Mouse (Mus musculus) T-helper 17 cell (primary cell): Measurements from ENCODE around the gene Gm20379.

Source experiments
- in situ Hi-C, 2 experiments: fragments of 300-600 bp; cut with MboI, MseI; formaldehyde crosslinking; loops; 1 replicate in 1 of 2; 2 replicates in 1 of 2; pipeline ENCODE4 v1.15.1; 2025; ENCODE audit warnings: high pct_unique_total_duplicates in 2 of 2

The Gm20379 gene

DNA sequence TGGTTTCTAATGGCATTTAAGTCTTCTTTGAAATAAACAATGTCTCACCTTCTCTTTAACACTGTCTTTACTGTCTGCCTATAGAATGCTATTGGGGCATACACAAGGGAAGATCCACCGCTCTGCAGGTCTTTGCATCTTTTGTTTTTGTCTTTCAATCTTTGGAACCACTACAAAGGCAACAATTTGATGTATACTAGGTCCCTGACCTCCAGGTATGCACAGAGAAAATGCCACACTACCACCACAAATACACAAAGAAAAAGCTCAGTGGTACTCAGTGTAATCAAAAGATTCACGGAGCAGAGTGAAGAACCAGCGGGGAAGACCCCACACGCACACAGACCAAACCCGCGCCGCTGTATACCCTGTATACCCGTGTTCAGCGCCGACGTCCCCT lies at the start of gene Gm20379:
Gm20379 (plus strand) TSS at position 301 of the 400 bp plus-strand sequence.
- in situ Hi-C loops = no loop called here

DNA sequence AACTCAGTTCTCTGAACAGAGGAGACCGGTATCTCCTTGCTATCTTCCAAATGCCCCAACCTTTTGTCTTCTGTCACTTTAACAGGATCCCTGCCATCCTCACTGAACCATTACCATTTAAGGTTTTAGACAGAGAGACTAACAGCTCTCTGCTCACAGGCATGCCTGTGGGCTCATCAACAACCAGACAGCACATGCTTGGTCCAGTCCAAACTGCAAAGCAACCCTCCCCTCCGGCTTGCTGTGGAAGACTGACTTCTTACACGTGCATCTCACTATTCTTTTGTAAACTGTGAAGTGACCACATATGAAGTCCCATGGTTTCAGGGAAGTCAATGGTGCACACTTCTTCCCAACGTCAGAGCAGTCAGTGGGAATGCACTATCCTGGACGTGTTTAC lies 44.5 kb upstream of the Gm20379 start:
- in situ Hi-C loops = no loop called here

DNA sequence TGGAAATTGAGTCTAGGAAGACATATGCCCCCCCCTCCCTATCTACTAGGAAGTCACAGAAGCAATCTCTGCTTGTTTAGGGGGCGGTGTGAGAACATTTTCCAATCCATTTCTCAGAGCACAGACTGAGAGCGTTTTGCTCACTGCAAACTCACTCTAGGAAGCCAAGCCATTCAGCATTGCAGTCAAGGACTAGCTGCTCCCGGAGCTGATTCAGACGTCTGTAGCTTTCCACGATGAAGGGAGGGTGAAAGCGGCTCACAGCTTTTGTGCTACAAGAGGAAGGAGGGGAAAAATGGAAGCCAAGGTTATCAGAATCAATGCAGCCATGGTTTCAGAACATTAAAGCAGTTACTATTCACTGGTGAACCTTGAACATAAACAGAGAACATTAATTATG lies 42.2 kb upstream of the Gm20379 start:
- in situ Hi-C loops = no loop called here

DNA sequence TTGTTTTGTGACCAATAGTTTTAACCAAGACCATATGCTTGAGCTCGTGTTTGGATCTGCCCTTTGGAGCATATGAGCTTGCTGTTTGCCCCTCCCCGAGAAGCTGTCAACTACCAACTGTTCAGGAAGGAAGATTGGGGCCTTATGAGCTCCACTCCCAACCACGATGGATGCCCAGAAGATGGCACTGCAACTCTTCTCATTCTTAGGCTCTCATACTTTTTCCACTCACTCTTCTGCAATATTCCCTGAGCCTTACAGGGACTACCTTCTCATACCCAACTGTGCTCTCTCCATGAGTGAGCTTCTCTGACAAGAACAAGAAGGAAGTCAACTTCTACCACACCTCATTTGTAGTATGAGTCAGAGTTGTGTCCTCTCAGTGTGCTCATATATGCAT lies 38.7 kb upstream of the Gm20379 start:
- in situ Hi-C loops = no loop called here

DNA sequence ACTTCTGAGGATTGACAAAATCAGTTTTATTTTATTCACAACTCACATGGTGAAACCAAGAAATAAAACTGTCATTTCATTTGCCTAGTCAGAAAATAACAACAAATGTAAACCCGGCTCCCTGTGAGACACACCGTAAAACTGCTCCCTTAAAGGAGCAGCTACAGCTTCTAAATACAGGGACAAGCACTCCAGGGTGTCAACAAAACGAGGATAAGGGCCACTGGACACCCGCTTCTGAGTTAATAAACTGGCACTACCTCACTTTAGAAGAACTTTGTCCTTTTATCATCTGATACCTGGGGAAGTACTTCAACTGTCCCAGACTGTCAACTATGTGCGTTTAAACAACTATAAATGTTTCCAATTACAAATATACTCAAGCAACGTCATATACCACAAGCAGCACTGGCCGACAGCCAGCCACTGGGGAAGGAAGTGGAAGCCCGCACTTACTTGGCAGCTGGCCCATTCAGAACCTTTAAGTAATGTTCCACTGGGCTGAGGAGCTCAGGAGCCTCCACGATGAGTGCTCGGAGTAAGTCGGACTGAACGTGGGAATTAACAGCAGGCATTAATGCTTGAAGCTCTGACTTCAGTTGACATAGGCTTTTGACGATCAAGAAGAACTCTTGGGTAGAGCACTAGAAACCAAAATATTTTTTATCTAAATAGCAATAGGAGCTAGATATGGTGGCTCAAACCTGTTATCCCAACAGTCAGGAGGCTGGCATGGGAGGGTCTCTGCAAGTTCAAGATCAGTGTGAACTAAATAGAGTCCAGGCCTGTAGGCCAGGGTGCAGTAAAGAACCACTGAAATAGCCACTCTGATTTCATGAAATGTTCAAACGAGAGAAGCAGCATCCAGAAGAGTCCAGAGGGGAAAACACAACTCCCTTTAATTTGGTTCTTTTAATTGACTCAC lies 31.2 kb upstream of the Gm20379 start:
- in situ Hi-C loops = no loop called here

DNA sequence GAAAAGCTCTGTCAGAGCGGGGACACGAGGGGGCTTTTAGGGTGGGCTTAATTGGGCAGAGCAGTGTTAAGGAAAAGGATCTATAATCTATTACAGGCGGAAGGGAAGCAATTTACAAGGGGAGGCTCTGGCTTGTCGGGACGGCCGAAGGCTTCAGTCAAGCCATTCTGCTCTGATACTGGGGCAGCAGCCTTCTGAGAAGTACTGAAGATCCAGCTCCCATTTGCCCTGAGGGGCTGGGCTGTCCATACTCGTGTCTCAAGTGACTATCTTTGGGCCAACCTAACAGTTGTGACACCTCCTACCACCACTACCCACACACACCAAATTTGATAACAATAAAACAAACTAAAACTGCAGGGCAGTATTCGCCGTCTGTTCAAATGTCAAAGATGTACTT lies 30.5 kb upstream of the Gm20379 start:
- in situ Hi-C loops = no loop called here

DNA sequence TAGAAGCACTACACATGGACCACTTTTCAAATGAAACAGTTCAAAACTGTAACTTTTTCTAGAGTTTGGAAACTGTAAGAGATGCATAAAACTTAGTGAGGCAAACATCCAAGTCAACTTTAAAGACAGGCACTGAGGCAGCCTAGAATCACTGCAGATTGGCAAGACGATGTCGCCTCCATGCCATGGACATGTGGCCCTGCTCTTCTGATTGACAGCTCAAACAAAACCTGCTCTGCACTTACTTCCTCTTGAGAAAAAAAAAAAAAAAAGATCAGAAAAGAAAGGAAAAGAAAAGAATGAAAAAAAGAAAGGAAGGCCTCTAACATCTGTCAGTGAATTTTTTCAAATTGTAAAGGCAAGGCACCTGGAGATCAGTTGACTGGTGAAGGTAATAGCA lies 28.8 kb upstream of the Gm20379 start:
- in situ Hi-C loops = no loop called here

DNA sequence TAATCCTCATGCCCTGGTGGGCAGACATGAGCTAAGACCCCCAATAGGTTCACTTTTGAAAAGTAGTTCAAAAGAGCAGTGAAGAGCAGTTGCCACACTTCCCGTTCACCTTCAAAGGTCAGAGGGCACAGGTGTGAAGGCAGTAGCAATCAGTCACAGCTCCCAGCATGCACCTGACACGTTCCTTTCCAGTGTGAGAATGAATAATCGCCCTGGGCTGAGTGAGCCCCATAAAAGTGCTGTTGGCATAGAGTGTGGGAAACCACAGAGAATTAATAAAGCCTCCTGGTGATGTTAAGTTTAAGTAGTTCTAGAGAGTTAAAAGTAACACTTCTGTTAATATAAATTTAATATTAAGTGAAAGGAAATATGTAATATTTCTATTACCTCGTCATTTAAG lies 14.2 kb upstream of the Gm20379 start:
- in situ Hi-C loops = no loop called here

DNA sequence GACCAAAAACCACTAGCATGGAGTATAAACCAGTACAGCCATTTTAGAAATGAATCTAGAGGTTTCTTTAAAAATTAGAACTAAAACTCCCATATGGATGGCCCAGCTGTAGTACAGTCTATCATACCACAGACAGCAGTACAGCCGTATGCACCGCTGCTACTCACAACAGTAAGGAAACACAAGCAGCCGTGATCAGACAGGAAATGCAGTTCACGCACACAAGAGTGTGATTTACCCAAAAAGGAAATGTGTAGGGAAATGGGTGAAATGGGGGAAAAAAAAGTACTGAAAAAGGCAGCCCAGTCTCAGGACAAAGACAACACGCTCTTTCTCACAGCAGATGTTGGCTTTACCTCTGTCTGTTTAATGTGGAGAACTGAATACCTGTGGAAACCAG lies 11.9 kb upstream of the Gm20379 start:
- in situ Hi-C loops = no loop called here

DNA sequence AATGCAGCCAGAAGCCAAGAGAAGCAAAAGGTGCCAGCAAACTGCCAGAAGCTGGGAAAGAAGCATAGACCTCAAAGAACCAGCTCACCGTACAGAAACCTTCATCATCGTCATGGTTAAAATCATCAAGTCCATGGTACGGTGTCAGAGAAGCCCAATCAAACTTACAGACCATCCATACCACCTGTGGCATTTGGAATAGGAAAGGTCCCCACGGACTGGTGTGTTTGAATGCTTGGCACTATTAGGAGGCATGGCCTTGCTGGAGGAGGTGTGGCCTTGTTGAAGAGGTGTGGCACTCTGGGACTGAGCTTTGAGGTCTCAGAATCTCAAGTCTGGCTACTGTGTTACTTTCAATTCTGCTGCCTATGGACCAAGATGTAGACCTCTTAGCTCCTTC lies 9.3 kb upstream of the Gm20379 start:
- in situ Hi-C loops = no loop called here

DNA sequence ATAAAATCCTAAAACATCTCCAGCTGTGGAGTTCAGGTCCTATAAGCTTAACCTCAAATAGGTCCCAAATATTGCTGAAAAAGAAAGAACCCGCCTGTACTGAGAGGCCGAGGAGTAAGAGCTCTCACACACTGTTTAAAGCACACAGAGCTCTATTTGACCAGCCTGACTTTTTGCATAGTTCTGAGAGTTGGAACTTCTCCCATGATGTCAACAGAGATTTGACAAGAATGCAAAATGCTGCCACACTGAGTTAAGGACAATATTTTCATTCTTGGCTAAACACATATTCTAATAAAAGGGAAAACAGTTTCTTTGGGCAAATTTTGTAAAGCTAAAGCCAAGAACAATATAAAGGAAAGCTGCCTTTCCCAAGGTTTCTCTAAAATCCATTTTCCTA lies 8.8 kb upstream of the Gm20379 start:
- in situ Hi-C loops = no loop called here

DNA sequence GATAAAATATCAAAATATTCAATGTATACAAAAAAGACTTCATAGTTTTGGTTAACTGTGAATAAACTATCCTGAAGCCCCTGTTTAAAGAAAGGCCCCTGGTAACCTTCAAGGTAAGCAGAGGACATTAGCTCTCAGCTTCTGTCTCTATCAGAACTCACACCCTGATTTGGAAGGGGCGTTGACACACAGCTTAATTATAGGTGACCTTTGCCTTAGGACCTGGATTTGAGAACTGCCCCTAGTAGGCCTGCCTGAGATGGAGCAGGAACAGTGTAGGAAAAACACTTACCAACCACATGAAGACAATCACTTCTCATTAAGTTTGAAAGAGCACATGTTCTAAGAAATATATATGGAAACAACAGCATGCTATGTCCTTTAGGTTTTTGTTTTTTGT lies 6.3 kb upstream of the Gm20379 start:
- in situ Hi-C loops = no loop called here

DNA sequence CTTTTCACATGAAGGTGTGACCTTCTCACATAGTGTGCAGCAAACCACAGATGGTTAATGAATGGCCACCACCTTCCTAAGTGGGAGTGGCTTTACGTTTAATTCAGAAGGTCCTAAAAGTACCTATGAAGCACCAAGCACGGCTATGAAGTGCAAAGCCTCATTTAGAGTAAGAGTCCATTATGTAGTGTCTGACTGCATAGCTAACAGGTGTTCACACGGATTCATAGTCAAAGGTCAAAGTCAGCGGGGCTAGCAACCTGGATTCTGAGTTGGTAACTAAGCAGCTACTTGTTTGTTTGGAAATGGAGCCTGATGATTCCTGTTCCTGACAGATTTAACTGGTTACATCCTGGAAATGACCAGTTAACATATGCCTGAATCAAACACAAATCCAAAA lies 4.0 kb upstream of the Gm20379 start:
- in situ Hi-C loops = no loop called here

DNA sequence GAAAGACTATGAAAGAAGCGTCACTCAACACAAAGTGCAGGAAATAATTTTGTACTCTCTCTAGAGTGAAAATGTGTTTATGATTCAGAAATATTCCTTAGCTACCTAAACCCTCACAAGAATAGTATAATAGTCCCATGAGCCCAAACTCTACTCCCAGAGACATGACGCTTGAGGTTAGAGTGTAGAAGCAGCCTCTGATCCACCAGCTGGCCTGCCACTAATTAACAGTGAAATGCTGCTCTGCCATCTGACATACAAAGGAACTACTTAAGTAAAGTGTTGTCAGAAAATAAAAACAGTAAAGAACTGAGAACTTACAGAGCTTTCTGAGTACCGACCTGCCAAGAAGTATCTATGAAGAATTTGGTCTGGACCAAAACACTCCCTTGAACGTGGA lies 3.3 kb upstream of the Gm20379 start:
- in situ Hi-C loops = no loop called here

DNA sequence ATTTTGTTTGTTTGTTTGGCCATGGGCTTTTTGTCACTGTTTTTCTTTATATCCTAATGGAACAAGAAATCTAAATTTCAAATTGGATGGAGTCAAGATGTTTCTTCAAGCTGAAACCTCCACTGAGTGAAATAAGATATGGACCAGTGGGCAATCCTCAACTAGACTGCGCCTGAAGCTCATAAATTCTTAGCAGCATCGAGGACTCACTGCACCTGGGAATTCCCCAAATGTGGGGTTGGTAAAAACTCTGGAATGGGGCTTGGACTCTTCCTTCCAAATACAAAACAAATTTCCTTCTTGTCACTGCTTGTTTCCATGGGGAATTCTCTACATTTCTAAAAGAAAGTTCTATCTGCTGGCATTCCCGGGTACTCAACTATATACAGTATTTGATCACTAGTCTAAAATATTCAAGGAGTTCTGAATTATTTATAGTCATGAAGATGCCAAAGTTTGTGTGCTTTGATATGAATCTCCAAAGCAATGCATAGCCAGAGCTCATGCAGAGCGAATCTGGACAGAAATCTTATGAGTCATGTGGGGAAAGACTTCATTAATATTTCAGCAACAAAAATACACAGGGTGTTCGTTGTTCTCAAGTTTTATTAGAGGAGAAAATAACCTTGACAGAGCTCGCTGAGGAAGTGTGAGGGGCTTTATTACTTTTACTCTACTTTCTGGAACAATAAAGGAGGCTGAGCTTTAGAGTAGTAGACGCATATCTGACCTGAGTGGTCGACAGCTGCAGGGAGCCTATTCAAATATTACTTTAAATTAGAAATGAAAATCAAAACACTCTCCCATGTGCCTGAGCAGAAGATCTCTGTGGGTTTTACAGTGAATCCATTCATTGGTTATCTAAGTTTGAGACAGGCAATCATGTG lies 2.5 kb upstream of the Gm20379 start:
- in situ Hi-C loops = no loop called here

DNA sequence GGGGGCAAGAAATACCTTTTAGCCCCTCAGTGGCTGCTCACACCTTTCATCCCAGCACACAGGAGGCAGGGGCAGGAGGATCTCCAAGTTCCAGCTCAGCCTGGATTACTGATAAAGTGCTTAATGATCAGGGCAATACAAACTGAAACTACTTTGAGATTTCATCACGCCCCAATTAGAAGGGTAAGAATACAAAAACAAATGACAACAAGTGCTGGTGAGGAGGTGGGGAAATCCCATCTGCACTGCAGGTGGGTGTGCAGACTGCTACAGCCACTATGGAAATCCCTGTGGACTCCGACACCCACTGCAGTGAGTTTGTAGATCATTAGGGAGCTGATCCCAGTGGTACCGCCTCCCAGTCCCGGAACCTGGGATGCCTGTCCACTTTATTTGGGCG lies 1.5 kb upstream of the Gm20379 start:
- in situ Hi-C loops = no loop called here

DNA sequence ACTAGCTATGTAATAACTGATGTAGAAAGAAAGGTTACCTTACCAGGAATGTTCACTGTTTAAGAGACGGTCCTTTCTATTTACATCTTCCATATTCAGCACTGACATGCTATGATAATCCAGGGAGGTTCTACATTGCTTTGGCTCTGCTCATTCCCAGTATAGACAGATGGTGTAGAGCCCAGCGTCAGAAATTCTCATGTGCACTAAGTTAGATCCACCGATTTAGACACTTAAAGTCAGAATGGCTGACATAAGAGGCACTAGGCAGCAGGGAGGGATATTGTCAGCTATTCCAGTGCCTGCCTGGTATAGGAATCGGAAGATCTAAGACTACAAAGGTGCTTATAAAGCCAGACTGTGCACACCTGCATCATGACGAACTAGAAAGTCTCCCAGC lies 8.8 kb downstream of the Gm20379 start:
- in situ Hi-C loops = no loop called here

DNA sequence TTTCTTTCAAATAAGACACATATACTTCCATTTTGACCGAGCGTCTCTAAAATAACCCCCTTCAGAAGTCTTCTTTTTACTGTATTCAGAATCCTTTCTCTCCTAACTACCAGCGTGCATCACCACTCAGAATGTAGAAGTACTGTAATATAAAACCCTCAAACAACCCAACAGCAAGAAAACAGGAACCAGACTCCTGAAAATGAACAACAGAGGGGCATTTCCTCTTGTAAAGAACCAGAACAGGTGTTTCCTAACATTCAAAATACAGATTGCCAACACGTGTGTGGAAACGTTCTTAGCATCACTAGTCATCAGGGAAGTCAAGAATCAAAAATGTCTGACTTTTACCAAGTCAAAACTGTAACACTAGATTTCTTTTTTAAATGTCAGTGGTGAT lies 15.0 kb downstream of the Gm20379 start:
- in situ Hi-C loops = no loop called here

DNA sequence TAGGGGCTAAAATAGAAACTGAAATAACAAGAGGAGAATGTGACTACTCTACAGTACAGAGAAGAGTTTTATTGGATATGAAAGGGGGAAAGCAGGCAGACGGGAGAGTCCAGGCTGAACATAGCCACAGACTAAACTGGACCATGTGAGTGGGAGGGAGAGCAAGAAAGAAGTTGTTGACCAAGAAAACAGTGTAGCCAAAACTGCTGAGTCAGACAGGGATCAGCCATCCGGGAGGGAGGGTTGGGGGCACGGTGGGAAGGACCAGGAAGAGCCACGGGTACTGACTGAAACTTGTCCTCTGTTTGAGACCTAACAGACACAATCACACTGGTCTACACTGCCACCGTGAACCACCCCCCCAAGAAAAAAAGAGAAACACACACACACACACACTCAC lies 20.2 kb downstream of the Gm20379 start:
- in situ Hi-C loops = no loop called here

DNA sequence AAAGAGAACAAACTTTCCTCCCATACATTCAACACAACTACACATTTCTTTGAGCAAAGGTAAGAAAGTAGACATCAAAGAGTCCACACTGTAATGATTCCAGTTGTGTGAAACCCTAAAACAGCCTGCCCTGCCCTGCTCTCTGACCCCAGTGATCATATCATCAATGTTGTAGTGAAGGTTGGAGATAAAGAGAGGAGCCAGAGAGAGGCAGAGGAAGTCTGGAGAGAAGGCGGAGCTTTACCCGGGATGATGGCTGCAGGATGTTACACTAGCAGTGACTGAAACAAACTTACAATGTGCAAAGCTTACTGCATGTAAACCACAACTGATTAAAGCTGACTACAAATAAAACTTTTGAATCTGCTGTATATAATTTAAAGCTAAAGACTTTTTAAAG lies 22.2 kb downstream of the Gm20379 start:
- in situ Hi-C loops = no loop called here

DNA sequence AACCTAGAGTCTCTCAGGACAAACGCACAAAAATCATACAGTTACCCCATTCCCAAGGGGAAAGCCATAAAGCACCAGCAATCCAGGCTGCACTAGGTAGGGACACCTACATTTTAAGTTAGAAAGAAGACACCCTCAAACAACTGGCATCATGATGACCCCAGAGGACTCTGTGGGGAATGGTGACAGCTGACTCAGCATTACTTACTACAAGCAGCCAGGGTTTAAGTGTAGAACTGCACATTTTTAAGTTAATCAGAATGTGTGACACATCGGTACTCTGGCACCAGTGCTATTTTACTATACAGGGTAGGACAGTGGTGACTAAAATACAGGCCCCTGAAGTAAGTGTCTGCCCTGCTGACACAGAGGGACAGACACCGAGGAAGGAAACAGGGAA lies 24.8 kb downstream of the Gm20379 start:
- in situ Hi-C loops = no loop called here

DNA sequence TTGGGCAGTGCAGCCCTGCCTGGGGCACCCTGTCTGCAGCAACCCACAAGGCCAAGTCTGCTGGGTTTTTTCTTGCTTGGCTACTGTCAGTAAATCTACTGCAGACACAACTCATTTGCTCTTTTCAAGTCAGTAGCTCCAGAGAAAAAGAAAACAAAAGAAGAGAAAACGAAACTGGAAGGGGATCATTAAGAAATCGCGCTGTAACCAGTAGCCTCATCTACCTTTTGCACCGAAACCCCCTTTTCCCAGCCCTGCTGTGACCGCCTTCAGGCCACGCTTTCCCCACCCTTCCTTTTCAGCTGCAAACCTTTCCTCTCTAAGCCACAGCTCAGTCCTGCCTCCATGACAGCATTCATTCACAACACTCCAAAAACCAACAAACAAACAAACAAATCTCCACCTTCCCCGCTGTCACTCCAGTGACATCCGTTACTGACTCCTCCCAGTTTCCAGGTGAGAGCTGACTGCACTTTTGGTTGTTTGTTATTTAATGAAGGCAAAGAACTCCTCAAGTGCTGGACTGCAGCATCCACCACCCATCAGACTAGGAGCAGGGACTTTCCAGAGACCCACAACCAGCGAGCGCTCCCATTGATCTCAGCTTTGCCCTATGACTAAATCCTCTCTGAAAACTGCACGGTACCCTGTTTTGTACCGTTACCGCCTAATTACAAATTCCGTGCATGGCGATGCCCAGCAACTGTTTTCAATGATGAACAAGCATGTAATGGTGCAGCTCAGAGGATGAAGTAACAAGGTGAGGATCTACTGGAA lies 26.5 kb downstream of the Gm20379 start:
- in situ Hi-C loops = no loop called here
